Mouse (Mus musculus) liver, embryonic 13.5 days (tissue): Measurements from ENCODE around the gene Cd59b. TPM values are rescaled to one million over a fixed set of nuclear protein-coding genes. Genes with fewer than 3 reads are reported as not detected.

Experiments used
- ATAC-seq: fragments of 200-750 bp; cut with Nextera tagmentation; 2 replicates; pipeline ENCODE4 v1.8.0; 2017; ENCODE audit warnings: low read depth, mild to moderate bottlenecking, moderate number of reproducible peaks, moderate library complexity
- DNase-seq: peaks from one replicate; pipeline ENCODE4 v3.0.0; 2022
- H3K27ac ChIP-seq: fragments of 300-500 bp; sonication (generic); 2 replicates; pipeline ENCODE4 v1.5.1; 2015; ENCODE audit warnings: moderate library complexity, mild to moderate bottlenecking, inconsistent platforms
- H3K27me3 ChIP-seq: fragments of 300-500 bp; sonication (generic); 2 replicates; pipeline ENCODE4 v1.6.1; 2015; ENCODE audit warnings: mild to moderate bottlenecking, inconsistent platforms
- H3K36me3 ChIP-seq: fragments of 300-500 bp; sonication (generic); 2 replicates; pipeline ENCODE4 v1.6.1; 2015; ENCODE audit warnings: mild to moderate bottlenecking, inconsistent platforms
- H3K4me1 ChIP-seq: fragments of 300-500 bp; sonication (generic); replicated peaks from 2 replicates; pipeline ENCODE4 v1.6.1; 2015; ENCODE audit warnings: inconsistent platforms
- H3K4me2 ChIP-seq: fragments of 300-500 bp; sonication (generic); 2 replicates; pipeline ENCODE4 v1.6.1; 2015; ENCODE audit warnings: inconsistent platforms, mild to moderate bottlenecking, moderate library complexity
- H3K4me3 ChIP-seq: fragments of 300-500 bp; sonication (generic); replicated peaks from 2 replicates; pipeline ENCODE4 v1.5.1; 2015; ENCODE audit warnings: mild to moderate bottlenecking, inconsistent platforms
- H3K9ac ChIP-seq: fragments of 300-500 bp; sonication (generic); 2 replicates; pipeline ENCODE4 v1.6.1; 2015; ENCODE audit warnings: mild to moderate bottlenecking, inconsistent platforms
- H3K9me3 ChIP-seq: fragments of 300-500 bp; sonication (generic); replicated peaks from 2 replicates; pipeline ENCODE4 v1.6.1; 2016; ENCODE audit warnings: inconsistent platforms
- WGBS: fragments of 180-500 bp; shearing (Covaris S2); methylation state at CpG from one replicate; pipeline ENCODE4 v1.1.7; 2015; ENCODE audit not compliant: insufficient replicate concordance; 5-methylcytosine and 5-hydroxymethylcytosine counted together
- polyA plus RNA-seq: library from polyadenylated mRNA; unstranded; fragments of >200 nt; fragmentation: Nextera tagmentation; extraction: Ambion mirVana; gene quantifications from 2 replicates; pipeline ENCODE4 v1.2.1, GENCODE M21; 2015

Gene Cd59b
- polyA plus RNA-seq, 1 experiment from 2014 or later: 13.1 TPM

- H3K27me3 ChIP-seq: no peaks in the 10 kb centered on the region
- no peak overlapping the region for H3K27ac ChIP-seq
- H3K9ac ChIP-seq: no peak overlapping the region
- H3K4me2 ChIP-seq: no peak overlapping the region
- H3K4me1 ChIP-seq: peaks cover 33% of the 10 kb centered on the region
- ATAC-seq (no peak), DNase-seq (no peak)
- no peaks in the 10 kb centered on the region for H3K9me3 ChIP-seq
- H3K4me3 ChIP-seq: no peak overlapping the region
- WGBS: 79% methylated on average over 2 of the region's 2 CpGs
- H3K36me3 ChIP-seq: peaks cover 83% of the 10 kb centered on the region
Measured at GRCm38 (mm10) chr2:104038236-104038635, 31.4 kb upstream of the Cd59b start.

DNA sequence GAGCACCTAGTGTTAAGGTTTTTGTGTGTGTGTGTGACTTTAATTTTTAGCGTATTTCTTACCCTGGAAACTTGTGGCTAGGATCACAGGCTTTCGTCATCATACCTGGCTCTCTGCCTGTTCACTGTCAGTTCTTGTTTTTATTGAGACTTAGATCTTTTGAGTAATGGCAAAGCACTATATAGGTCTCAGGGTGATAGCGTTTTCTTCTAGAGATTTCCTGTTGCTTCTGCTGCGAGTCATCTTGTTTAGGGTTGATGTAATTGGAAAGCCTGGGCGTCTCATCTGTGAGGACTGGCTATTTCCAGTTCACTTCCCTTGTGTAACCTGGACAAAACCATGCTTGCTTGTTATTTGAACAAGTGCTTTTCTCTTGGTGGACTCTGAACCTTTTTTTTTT, 28.0 kb upstream of the Cd59b start:
- H3K36me3 ChIP-seq: peaks cover 73% of the 10 kb centered on the region
- DNase-seq (no peak), ATAC-seq (no peak)
- H3K9ac ChIP-seq: no peak overlapping the region
- H3K27me3 ChIP-seq: no peaks in the 10 kb centered on the region
- H3K9me3 ChIP-seq: no peaks in the 10 kb centered on the region
- H3K4me2 ChIP-seq: no peak overlapping the region
- H3K4me3 ChIP-seq: no peak overlapping the region
- peaks cover 37% of the 10 kb centered on the region for H3K4me1 ChIP-seq
- H3K27ac ChIP-seq: peak overlapping the region; percentile 20
- WGBS: 78% methylated on average over 5 of the region's 5 CpGs

GRCm38 (mm10) chr2:104042766-104043165, 26.9 kb upstream of the Cd59b start:
- Histone ChIP-seq H3K9ac (no peak overlapping the region), H3K4me2 (no peak overlapping the region), H3K27me3 (no peaks in the 10 kb centered on the region), H3K27ac (no peak overlapping the region), H3K36me3 (peaks cover 67% of the 10 kb centered on the region), H3K4me1 (peaks cover 37% of the 10 kb centered on the region), H3K9me3 (no peaks in the 10 kb centered on the region), H3K4me3 (no peak overlapping the region)
- 90% methylated on average over 15 of the region's 15 CpGs for WGBS
- no peak for DNase-seq
- no peak for ATAC-seq

DNA sequence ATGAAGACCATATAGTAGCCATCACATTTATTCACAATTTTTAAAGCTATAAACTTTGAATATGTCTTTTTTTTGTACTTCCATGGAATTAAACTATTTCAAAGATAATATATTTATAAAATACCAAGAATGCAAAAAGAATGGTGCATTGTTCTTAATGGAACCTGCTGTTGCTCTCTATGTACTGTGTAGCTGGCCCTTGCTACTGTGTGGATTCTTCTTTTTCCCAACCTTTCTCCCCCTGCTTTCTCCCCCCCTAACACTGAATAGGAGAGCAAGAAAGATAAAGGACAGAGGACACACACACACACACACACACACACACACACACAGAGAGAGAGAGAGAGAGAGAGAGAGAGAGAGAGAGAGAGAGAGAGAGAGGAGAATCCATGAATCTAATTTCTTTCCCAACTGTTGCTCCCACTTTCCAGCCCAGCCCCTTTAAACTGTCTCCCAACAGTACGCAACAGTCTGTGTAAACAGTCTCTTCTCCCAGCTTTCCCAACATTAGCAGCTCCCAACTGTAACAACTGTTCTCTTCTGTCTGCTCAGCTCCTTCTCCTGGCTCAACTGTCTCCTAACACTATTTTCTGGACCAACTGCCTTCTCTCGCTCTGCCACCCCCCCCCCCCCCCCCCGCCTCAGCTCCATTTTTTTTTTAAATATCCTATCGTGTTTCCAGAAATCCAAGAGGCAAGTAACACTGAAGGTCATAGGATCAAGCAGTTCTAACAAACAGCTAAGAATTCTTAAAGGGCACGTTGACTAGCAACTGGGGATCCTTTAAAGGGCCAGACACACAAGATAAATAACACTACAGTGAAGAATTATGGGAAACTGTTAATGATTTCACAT, 25.8 kb upstream of the Cd59b start:
- Histone ChIP-seq H3K9me3 (no peaks in the 10 kb centered on the region), H3K4me3 (no peak overlapping the region), H3K4me2 (no peak overlapping the region), H3K4me1 (peaks cover 37% of the 10 kb centered on the region), H3K36me3 (peaks cover 68% of the 10 kb centered on the region), H3K27ac (peak overlapping the region; percentile 68), H3K27me3 (no peaks in the 10 kb centered on the region), H3K9ac (no peak overlapping the region)
- WGBS: 66% methylated on average over 5 of the region's 5 CpGs
- DNase-seq (no peak), ATAC-seq (no peak)

GRCm38 (mm10) chr2:104044479-104045080, 25.1 kb upstream of the Cd59b start:
- DNase-seq: no peak
- 0 out of 2 replicates have a peak overlapping the region, but pooled peaks have one; percentile 22 for H3K9ac ChIP-seq
- no peak overlapping the region for H3K4me3 ChIP-seq
- no peaks in the 10 kb centered on the region for H3K27me3 ChIP-seq
- no peaks in the 10 kb centered on the region for H3K9me3 ChIP-seq
- H3K4me1 ChIP-seq: peaks cover 37% of the 10 kb centered on the region
- H3K36me3 ChIP-seq: peaks cover 65% of the 10 kb centered on the region
- ATAC-seq: peak; percentile 68
- H3K4me2 ChIP-seq: no peak overlapping the region
- WGBS: 14% methylated on average over 1 of the region's 1 CpGs
- H3K27ac ChIP-seq: peak overlapping the region; percentile 68

- Histone ChIP-seq H3K4me1 (peaks cover 4% of the 10 kb centered on the region; the same call in 1 of the 2 replicates), H3K4me3 (no peak overlapping the region), H3K27me3 (no peaks in the 10 kb centered on the region), H3K9me3 (no peaks in the 10 kb centered on the region), H3K27ac (no peak overlapping the region), H3K4me2 (no peak overlapping the region), H3K36me3 (peaks cover 68% of the 10 kb centered on the region), H3K9ac (no peak overlapping the region)
- WGBS: 85% methylated on average over 1 of the region's 1 CpGs
- DNase-seq (no peak), ATAC-seq (no peak)
Measured at GRCm38 (mm10) chr2:104058381-104058780, 11.3 kb upstream of the Cd59b start.

- H3K9me3 ChIP-seq: no peaks in the 10 kb centered on the region
- 86% methylated on average over 4 of the region's 4 CpGs for WGBS
- no peak for ATAC-seq
Measured at GRCm38 (mm10) chr2:104058954-104059353, 10.7 kb upstream of the Cd59b start.

GRCm38 (mm10) chr2:104059786-104060185, 9.9 kb upstream of the Cd59b start:
- Histone ChIP-seq H3K27me3 (no peaks in the 10 kb centered on the region), H3K4me3 (no peak overlapping the region), H3K9ac (no peak overlapping the region), H3K27ac (no peak overlapping the region), H3K4me2 (no peak overlapping the region), H3K4me1 (peaks cover 16% of the 10 kb centered on the region), H3K9me3 (no peaks in the 10 kb centered on the region), H3K36me3 (peaks cover 54% of the 10 kb centered on the region)
- DNase-seq: no peak
- no peak for ATAC-seq
- 87% methylated on average over 10 of the region's 10 CpGs for WGBS

More at GRCm38 (mm10) chr2:104058954-104059353, 10.7 kb upstream of the Cd59b start:
- no peak for DNase-seq
- no peak overlapping the region for H3K27ac ChIP-seq
- H3K27me3 ChIP-seq: no peaks in the 10 kb centered on the region
- H3K4me2 ChIP-seq: no peak overlapping the region
- peaks cover 62% of the 10 kb centered on the region for H3K36me3 ChIP-seq
- no peak overlapping the region for H3K4me3 ChIP-seq
- peaks cover 8% of the 10 kb centered on the region for H3K4me1 ChIP-seq
- no peak overlapping the region for H3K9ac ChIP-seq

GRCm38 (mm10) chr2:104060996-104061395, 8.7 kb upstream of the Cd59b start:
- no peak overlapping the region; the same call in 1 of the 2 replicates for H3K27ac ChIP-seq
- ATAC-seq: no peak
- H3K4me1 ChIP-seq: peaks cover 24% of the 10 kb centered on the region
- H3K27me3 ChIP-seq: no peaks in the 10 kb centered on the region
- no peaks in the 10 kb centered on the region for H3K9me3 ChIP-seq
- 93% methylated on average over 6 of the region's 6 CpGs for WGBS
- peaks cover 46% of the 10 kb centered on the region for H3K36me3 ChIP-seq
- no peak overlapping the region for H3K4me2 ChIP-seq
- no peak overlapping the region for H3K4me3 ChIP-seq
- DNase-seq: no peak
- no peak overlapping the region for H3K9ac ChIP-seq

- Histone ChIP-seq H3K4me1 (peaks cover 40% of the 10 kb centered on the region), H3K4me3 (no peak overlapping the region), H3K36me3 (peaks cover 43% of the 10 kb centered on the region), H3K27ac (no peak overlapping the region), H3K9me3 (no peaks in the 10 kb centered on the region), H3K9ac (no peak overlapping the region), H3K27me3 (no peaks in the 10 kb centered on the region), H3K4me2 (no peak overlapping the region)
- DNase-seq (no peak), ATAC-seq (no peak)
Measured at GRCm38 (mm10) chr2:104062665-104063064, 7.0 kb upstream of the Cd59b start.

DNA sequence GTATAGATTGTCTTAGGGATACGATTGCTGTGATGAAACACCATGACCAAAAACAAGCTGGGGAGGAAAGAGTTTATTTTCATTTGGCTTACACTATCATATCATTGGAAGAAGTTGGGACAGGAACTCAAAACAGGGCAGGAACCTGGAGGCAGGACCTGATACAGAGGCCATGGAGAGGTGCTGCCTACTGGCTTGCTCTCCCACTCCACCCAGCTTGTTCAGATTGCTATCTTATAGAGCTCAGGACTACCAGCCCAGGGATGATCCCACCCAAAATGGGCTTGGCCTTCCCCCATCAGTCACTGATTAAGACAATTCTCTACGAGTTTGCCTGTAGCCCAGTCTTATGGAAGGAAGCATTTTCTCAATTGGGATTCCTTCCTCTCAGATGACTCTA, 5.5 kb upstream of the Cd59b start:
- peak overlapping the region; percentile 48; the same call in 1 of the 2 replicates for H3K27ac ChIP-seq
- no peak for DNase-seq
- WGBS: 51% methylated on average over 2 of the region's 2 CpGs
- H3K27me3 ChIP-seq: no peaks in the 10 kb centered on the region
- no peak overlapping the region for H3K4me3 ChIP-seq
- no peaks in the 10 kb centered on the region for H3K9me3 ChIP-seq
- H3K9ac ChIP-seq: no peak overlapping the region
- no peak overlapping the region for H3K4me2 ChIP-seq
- peaks cover 35% of the 10 kb centered on the region for H3K36me3 ChIP-seq
- peak; percentile 80 for ATAC-seq
- peaks cover 51% of the 10 kb centered on the region for H3K4me1 ChIP-seq
